Mouse (Mus musculus): ENCODE measurements around the gene Oscp1.

GRCm38 (mm10) chr4:126018966-126019538 is 39.3 kb upstream of the Oscp1 start:
- TF ChIP-seq EP300 (IDR thresholded peaks at IDR 0.05; ENCODE audit: low read length) (peak; percentile 75), MAX (IDR thresholded peaks at IDR 0.05; ENCODE audit: low read length) (no peak), ZC3H11A (IDR thresholded peaks at IDR 0.05; ENCODE audit: low read depth, low read length) (no peak), CTCF (conservative IDR thresholded peaks at IDR 0.05 in 1 of 2, IDR thresholded peaks at IDR 0.05 in 1 of 2; ENCODE audit: low read depth in 2 of 2, low read length in 2 of 2) (peak in 1 of 2 experiments; percentile 24; a peak in 1 of 4 replicates), POLR2AphosphoS2 (IDR thresholded peaks at IDR 0.05; ENCODE audit: low read depth, low read length) (no peak), JUND (conservative IDR thresholded peaks at IDR 0.05; ENCODE audit: low read depth, low read length) (no peak), SMC3 (IDR thresholded peaks at IDR 0.05; ENCODE audit: low read depth, low read length) (no peak)
